10 mouse cellular contexts compared by ENCODE assay signal in the genomic region with DNA sequence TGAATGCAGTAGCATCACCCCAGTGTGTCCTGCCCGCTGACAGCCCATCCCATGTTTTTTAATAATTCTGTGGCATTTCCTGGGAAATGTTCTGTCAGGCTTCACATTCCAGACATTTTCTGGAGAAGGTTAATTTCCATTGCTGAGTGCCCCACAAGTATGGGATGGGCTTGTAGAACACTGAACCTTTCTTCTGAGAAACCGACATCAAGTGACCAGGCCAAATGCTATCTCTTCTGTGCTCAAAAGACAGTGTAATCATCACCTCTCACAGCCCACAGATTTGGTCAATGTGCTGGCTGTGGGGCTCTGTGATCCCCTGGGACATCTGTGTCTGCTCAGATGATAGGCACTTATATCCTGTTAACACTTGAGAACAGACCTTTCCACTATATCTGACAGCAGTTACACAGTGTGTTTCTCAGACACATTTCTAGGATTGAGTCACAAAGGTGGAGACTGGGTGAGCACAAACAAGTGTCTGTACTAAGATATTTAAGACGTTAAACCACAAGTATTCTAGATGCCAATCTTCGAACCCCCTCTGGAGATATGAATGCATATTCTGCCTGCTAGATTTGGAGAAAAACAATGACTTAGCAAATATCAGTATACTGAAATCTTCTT.
DNase-seq lines count a peak whose midpoint lies in the region; ATAC-seq lines count a peak whose summit lies in the region.
"Had no signal": no experiment of that assay in that cellular context is flagged by ENCODE, and none has a peak within 500 bp of the region (broad histone marks: within the 10 kb centered on the region; RNA-seq: fewer than 3 reads in every experiment).

No protein-coding gene starts in this region.

- H3K36me3 ChIP-seq in heart, embryonic 10.5 days: peaks cover 5% of the 10 kb centered on the region; the same call in 1 of the 2 replicates
- H3K36me3 ChIP-seq in liver, embryonic 11.5 days (ENCODE audit: control insufficient read depth, insufficient read depth, low read length): 0 out of 2 replicates have a peak, but pooled peaks cover 3% of the 10 kb centered on the region

- H3K27ac ChIP-seq in heart, embryonic 10.5 days: peak overlapping the region; percentile 16; the same call in 1 of the 2 replicates
- peak overlapping the region; percentile 92 for H3K27ac ChIP-seq in liver, embryonic 11.5 days (ENCODE audit: low read depth, low read length)

- peak; percentile 95 for DNase-seq in heart, embryonic 10.5 days (ENCODE audit: low spot score)
- no peak for DNase-seq in heart, postnatal 4 days
- peak; percentile 91 for DNase-seq in 3T3-L1 (ENCODE audit: low read depth, low spot score)
- peak; percentile 24 for DNase-seq in adipocyte (ENCODE audit: low spot score)
- peak; percentile 43 for DNase-seq in liver, embryonic 11.5 days (ENCODE audit: low spot score)
- DNase-seq in frontal cortex, adult 2 months (ENCODE audit: extremely low spot score in 1 of 2, low spot score in 1 of 2): no peak
- no peak for DNase-seq in kidney, adult 18-20 months
- no peak for DNase-seq in layer of hippocampus, postnatal 14 days (ENCODE audit: low spot score in 2 of 2)
- DNase-seq: kidney, adult 2 months; lung, postnatal 10 days had no signal

- no peak overlapping the region for H3K4me3 ChIP-seq in heart, embryonic 10.5 days
- no peak overlapping the region for H3K4me3 ChIP-seq in liver, embryonic 11.5 days (ENCODE audit: low read depth, low read length)

- no peaks in the 10 kb centered on the region for H3K9me3 ChIP-seq in heart, embryonic 10.5 days
- no peaks in the 10 kb centered on the region for H3K9me3 ChIP-seq in liver, embryonic 11.5 days (ENCODE audit: control insufficient read depth, low read length)

- H3K27me3 ChIP-seq in heart, embryonic 10.5 days (ENCODE audit: insufficient read depth, poor library complexity, severe bottlenecking): no peaks in the 10 kb centered on the region
- H3K27me3 ChIP-seq in liver, embryonic 11.5 days (replicated peaks; ENCODE audit: control insufficient read depth, insufficient read depth, low read length): no peaks in the 10 kb centered on the region

- peak; percentile 99 for ATAC-seq in liver, embryonic 11.5 days (replicated peaks; ENCODE audit: low FRiP score)

- 36% methylated on average over 4 of the region's 4 CpGs for WGBS in heart, embryonic 10.5 days
- WGBS in liver, embryonic 11.5 days: 53% methylated on average over 4 of the region's 4 CpGs

- peaks cover 26% of the 10 kb centered on the region for H3K4me1 ChIP-seq in heart, embryonic 10.5 days
- H3K4me1 ChIP-seq in liver, embryonic 11.5 days (replicated peaks; ENCODE audit: control insufficient read depth, insufficient read depth, low read length): peaks cover 31% of the 10 kb centered on the region

- peak overlapping the region; percentile 39 for H3K4me2 ChIP-seq in liver, embryonic 11.5 days

- no peak overlapping the region for H3K9ac ChIP-seq in liver, embryonic 11.5 days (ENCODE audit: low read depth, low read length)

Comparison
In these comparisons a context has a peak if more than half of its experiments do, and no peak if none do; other contexts are left out.
1. DNase-seq: peak in heart, embryonic 10.5 days (single experiment), 3T3-L1 (single experiment), adipocyte (single experiment) and liver, embryonic 11.5 days (single experiment); none in heart, postnatal 4 days (single experiment), frontal cortex, adult 2 months (0 of 2), kidney, adult 18-20 months (single experiment) and layer of hippocampus, postnatal 14 days (0 of 2).